Mouse (Mus musculus): ENCODE results near the gene Txlnb. TPM values are rescaled to one million over a fixed set of nuclear protein-coding genes. Genes with fewer than 3 reads are reported as not detected.

The Txlnb gene
- polyA plus RNA-seq (2012; rRNA removed), result 0.22 and 0.54 TPM in 2 replicates

DNA sequence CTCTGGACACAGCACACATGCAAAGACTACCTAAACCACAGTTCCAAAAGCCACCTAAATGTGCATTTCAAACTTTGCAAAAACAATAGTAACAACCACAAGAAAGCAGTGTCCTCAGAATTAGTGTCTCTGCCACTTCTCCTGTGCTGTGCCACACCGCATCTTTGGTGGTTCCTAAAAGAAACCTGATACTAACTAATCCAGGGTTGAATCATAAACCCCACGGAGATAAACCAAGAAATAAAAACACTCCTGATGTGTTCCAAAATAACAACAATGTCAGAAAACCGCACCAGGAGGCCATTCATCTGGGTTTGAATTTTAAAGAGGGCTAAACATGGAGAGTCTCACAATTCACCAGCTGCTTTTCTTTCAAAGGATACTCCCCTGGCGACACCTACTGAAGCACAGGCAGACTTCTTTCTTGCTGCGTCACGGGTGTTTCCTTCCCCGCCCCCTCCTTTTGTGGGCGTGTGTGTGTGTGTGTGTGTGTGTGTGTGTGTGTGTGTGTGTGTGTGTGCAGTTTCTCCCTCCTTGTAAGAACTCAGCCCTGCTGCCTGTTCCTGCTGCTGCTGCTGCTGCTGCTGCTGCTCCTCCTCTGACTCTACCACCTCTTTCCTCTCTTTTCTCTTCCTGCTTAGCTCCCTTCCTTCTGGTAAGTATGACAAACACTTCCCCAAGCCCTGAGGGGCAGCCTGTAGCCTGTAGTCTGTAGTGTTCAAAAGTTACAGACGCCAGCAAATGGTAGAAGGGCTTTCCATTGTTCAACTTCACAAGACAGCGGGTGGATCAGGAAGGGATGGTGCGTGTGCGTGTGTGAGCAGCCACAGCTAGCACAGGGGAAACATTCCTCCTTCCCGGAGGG lies at the start of gene Txlnb:
Gene Txlnb, plus strand, starts transcription at position 460 of the 865 bp plus-strand sequence.

Other genes starting within 250 kb of the Txlnb start
- 188 and 211 TPM in 2 replicates for gene Cited2, start 73.0 kb upstream of the Txlnb start, polyA plus RNA-seq (2012; rRNA removed)
- gene Heca, start 151.8 kb downstream of the Txlnb start, polyA plus RNA-seq (2012; rRNA removed), result 14.4 and 19.4 TPM in 2 replicates
- gene Abracl, start 227.1 kb downstream of the Txlnb start, polyA plus RNA-seq (2012; rRNA removed), result 3.1 and 4.1 TPM in 2 replicates